Mouse (Mus musculus) CH12.LX (cell line): ENCODE results near the gene Cep55. TPM values are rescaled to one million over a fixed set of nuclear protein-coding genes. Genes with fewer than 3 reads are reported as not detected.

Source experiments
- DNase-seq: peaks from one replicate; pipeline ENCODE4 v3.0.0-alpha.2; 2013; ENCODE audit errors: extremely low read depth
- H3K27ac ChIP-seq: 2 replicates; pipeline ENCODE4 v1.5.1; 2012; ENCODE audit warnings: low read depth, mild to moderate bottlenecking, control low read depth, moderate library complexity; ENCODE audit not compliant: insufficient read depth
- H3K27me3 ChIP-seq: replicated peaks from 2 replicates; pipeline ENCODE3; 2012; ENCODE audit warnings: inconsistent platforms
- H3K36me3 ChIP-seq, 2 experiments: replicated peaks in 1 of 2; 2 replicates each; pipeline versions ENCODE3 to v1.6.1; 2012; ENCODE audit warnings: inconsistent platforms in 1 of 2, low read length in 1 of 2, mild to moderate bottlenecking in 1 of 2, mixed read lengths in 1 of 2, moderate library complexity in 1 of 2; ENCODE audit not compliant: control insufficient read depth in 1 of 2, insufficient read depth in 1 of 2
- H3K4me1 ChIP-seq, 2 experiments: 2 replicates each; pipeline ENCODE4 v1.6.1; 2012; ENCODE audit warnings: inconsistent platforms in 1 of 2, moderate library complexity in 1 of 2; ENCODE audit not compliant: insufficient read depth in 2 of 2, control insufficient read depth in 1 of 2
- H3K4me2 ChIP-seq: 2 replicates; pipeline ENCODE4 v1.6.1; 2012; ENCODE audit warnings: low read depth, mild to moderate bottlenecking, control low read depth; ENCODE audit not compliant: poor library complexity, insufficient read depth, severe bottlenecking
- H3K4me3 ChIP-seq, 3 experiments: fragments of 150-350 bp in 1 of 3; sonication (generic) in 1 of 3; replicated peaks in 1 of 3; 2 replicates each; pipeline versions ENCODE3 to v1.5.1; 2011 to 2012; ENCODE audit warnings: low read depth in 2 of 3, low read length in 2 of 3, mild to moderate bottlenecking in 2 of 3, moderate library complexity in 2 of 3, control low read depth in 1 of 3, improper control_type of control experiment in 1 of 3, inconsistent platforms in 1 of 3, mixed read lengths in 1 of 3; ENCODE audit not compliant: poor library complexity in 1 of 3
- H3K79me2 ChIP-seq: replicated peaks from 2 replicates; pipeline ENCODE4 v1.6.1; 2012; ENCODE audit warnings: mild to moderate bottlenecking, moderate library complexity; ENCODE audit not compliant: control insufficient read depth, poor library complexity, insufficient read depth, severe bottlenecking; ENCODE audit errors: extremely low read depth
- H3K9ac ChIP-seq: 2 replicates; pipeline ENCODE4 v1.6.1; 2012; ENCODE audit warnings: low read depth, mild to moderate bottlenecking, control low read depth, moderate library complexity; ENCODE audit not compliant: insufficient read depth
- H3K9me3 ChIP-seq: replicated peaks from 2 replicates; pipeline ENCODE3; 2012; ENCODE audit warnings: low read length, inconsistent platforms, mixed read lengths
- BHLHE40 ChIP-seq: IDR thresholded peaks from 2 replicates; pipeline ENCODE4 v1.6.1; 2011; ENCODE audit warnings: mild to moderate bottlenecking, low read depth, low read length, improper control_type of control experiment
- CHD1 ChIP-seq: IDR thresholded peaks from 2 replicates; pipeline ENCODE4 v1.6.1; 2012; ENCODE audit warnings: low read depth, low read length, improper control_type of control experiment, inconsistent platforms
- CTCF ChIP-seq, 2 experiments: IDR thresholded peaks in 1 of 2; conservative IDR thresholded peaks in 1 of 2; 2 replicates each; pipeline ENCODE4 v1.5.1; 2011 to 2012; ENCODE audit warnings: low read depth in 2 of 2, low read length in 2 of 2, improper control_type of control experiment in 1 of 2, inconsistent platforms in 1 of 2, mild to moderate bottlenecking in 1 of 2, moderate library complexity in 1 of 2
- EP300 ChIP-seq: IDR thresholded peaks from 2 replicates; pipeline ENCODE4 v1.6.1; 2011; ENCODE audit warnings: low read length, improper control_type of control experiment
- ETS1 ChIP-seq: conservative IDR thresholded peaks from 2 replicates; pipeline ENCODE4 v1.6.1; 2012; ENCODE audit warnings: low read depth, mild to moderate bottlenecking, inconsistent platforms, low read length, improper control_type of control experiment, moderate library complexity
- GABPA ChIP-seq: IDR thresholded peaks from 2 replicates; pipeline ENCODE4 v1.6.1; 2012; ENCODE audit warnings: low read depth, low read length, improper control_type of control experiment, inconsistent platforms; ENCODE audit not compliant: insufficient replicate concordance
- JUN ChIP-seq: IDR thresholded peaks from 2 replicates; pipeline ENCODE4 v1.6.1; 2011; ENCODE audit warnings: low read depth, mild to moderate bottlenecking, low read length, improper control_type of control experiment, moderate library complexity; ENCODE audit not compliant: insufficient read depth
- JUND ChIP-seq: conservative IDR thresholded peaks from 2 replicates; pipeline ENCODE4 v1.6.1; 2011; ENCODE audit warnings: low read depth, low read length, improper control_type of control experiment
- MAFK ChIP-seq: IDR thresholded peaks from 2 replicates; pipeline ENCODE4 v1.6.1; 2011; ENCODE audit warnings: low read length, improper control_type of control experiment; ENCODE audit not compliant: insufficient replicate concordance
- MAX ChIP-seq: IDR thresholded peaks from 2 replicates; pipeline ENCODE4 v1.6.1; 2011; ENCODE audit warnings: low read length, improper control_type of control experiment
- MEF2A ChIP-seq: IDR thresholded peaks from 2 replicates; pipeline ENCODE4 v1.6.1; 2014; ENCODE audit warnings: low read depth, mild to moderate bottlenecking, inconsistent platforms, low read length, improper control_type of control experiment, borderline replicate concordance
- MYC ChIP-seq: IDR thresholded peaks from 2 replicates; pipeline ENCODE4 v1.6.1; 2011; ENCODE audit warnings: low read depth, mild to moderate bottlenecking, improper control_type of control experiment, low read length
- POLR2AphosphoS2 ChIP-seq: IDR thresholded peaks from 2 replicates; pipeline ENCODE4 v1.6.1; 2011; ENCODE audit warnings: low read depth, low read length, improper control_type of control experiment
- RAD21 ChIP-seq: IDR thresholded peaks from 2 replicates; pipeline ENCODE4 v1.6.1; 2011; ENCODE audit warnings: low read depth, mild to moderate bottlenecking, low read length, improper control_type of control experiment, moderate library complexity
- ZKSCAN1 ChIP-seq: IDR thresholded peaks from 2 replicates; pipeline ENCODE4 v1.6.1; 2012; ENCODE audit warnings: low read depth, inconsistent platforms, low read length, improper control_type of control experiment, borderline replicate concordance
- ZMIZ1 ChIP-seq: IDR thresholded peaks from 2 replicates; pipeline ENCODE4 v1.6.1; 2012; ENCODE audit warnings: low read depth, mild to moderate bottlenecking, inconsistent platforms, low read length, improper control_type of control experiment
- dilution Hi-C: fragments of 300-500 bp; cut with MboI; formaldehyde crosslinking; loops from 2 replicates; pipeline ENCODE4 v1.14.3; 2020; ENCODE audit warnings: low sequenced_read_pairs; ENCODE audit not compliant: extremely low pct_unique_long_range_greater_than_20kb, extremely low pct_ligation_motif_present
- in situ Hi-C: fragments of 300-500 bp; cut with MboI; formaldehyde crosslinking; loops from 3 replicates; pipeline ENCODE4 v1.14.3; 2019; ENCODE audit warnings: low sequenced_read_pairs, low pct_ligation_motif_present, low pct_unique_long_range_greater_than_20kb, mixed read lengths
- polyA plus RNA-seq: library from polyadenylated mRNA; unstranded; fragments of >175 nt; gene quantifications from 2 replicates; pipeline ENCODE4 v1.2.1, GENCODE M21; 2012; ENCODE audit warnings: low read depth; ENCODE audit not compliant: insufficient read length
- total RNA-seq, 2 experiments: library from RNA; depleted of rRNA; stranded (reverse); fragments of 300-350 nt in 1 of 2; fragments of >200 nt in 1 of 2; gene quantifications; 2 replicates each; pipeline ENCODE4 v1.2.3; 2012 to 2014

Gene Cep55
- total and polyA plus RNA-seq, 3 experiments, result 29.6 to 76.2 (median 64.2) TPM

DNA sequence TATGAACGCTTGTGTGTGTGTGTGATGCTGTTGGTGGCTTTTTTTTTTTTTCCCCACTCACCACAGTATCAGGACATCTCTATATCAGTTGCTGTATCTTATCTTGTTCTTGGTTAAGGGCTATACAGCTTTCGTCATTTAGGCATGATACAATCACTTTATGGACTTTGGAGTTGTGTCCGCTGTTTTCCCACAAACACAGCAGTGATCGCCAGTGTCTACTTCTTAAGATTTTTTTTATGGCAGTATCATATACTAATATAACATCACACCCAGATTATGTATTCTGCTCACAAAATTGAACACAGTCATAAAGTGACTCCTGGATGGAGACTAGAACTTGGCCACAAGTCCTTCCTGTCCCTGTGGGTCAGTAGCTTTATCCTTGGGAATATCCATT is 53.1 kb downstream of the Cep55 start:
- in situ Hi-C loops (no loop called here), dilution Hi-C loops (no loop called here)
- Histone ChIP-seq H3K4me3 (no peak overlapping the region), H3K79me2 (no peaks in the 10 kb centered on the region), H3K36me3 (no peaks in the 10 kb centered on the region), H3K4me1 (peaks cover 4 to 35% of the 10 kb centered on the region in 2 experiments; a peak in 3 of 4 replicates), H3K9ac (no peak overlapping the region), H3K27ac (no peak overlapping the region), H3K9me3 (no peaks in the 10 kb centered on the region), H3K4me2 (no peak overlapping the region), H3K27me3 (no peaks in the 10 kb centered on the region)
- no peak for DNase-seq
- TF ChIP-seq ZKSCAN1, result no peak
- TF ChIP-seq GABPA, result no peak
- TF ChIP-seq JUN, result no peak
- TF ChIP-seq JUND, result no peak
- TF ChIP-seq EP300, result no peak
- TF ChIP-seq CHD1, result no peak

- Histone ChIP-seq H3K4me3 (no peak overlapping the region), H3K27ac (no peak overlapping the region), H3K36me3 (no peaks in the 10 kb centered on the region), H3K9me3 (no peaks in the 10 kb centered on the region), H3K27me3 (no peaks in the 10 kb centered on the region), H3K9ac (no peak overlapping the region), H3K4me1 (peaks cover 4 to 35% of the 10 kb centered on the region in 2 experiments; a peak in 3 of 4 replicates), H3K4me2 (no peak overlapping the region), H3K79me2 (no peaks in the 10 kb centered on the region)
- in situ Hi-C loops (no loop called here), dilution Hi-C loops (no loop called here)
- TF ChIP-seq MAX, result no peak
- TF ChIP-seq MAFK, result no peak
- TF ChIP-seq ZMIZ1, result no peak
- TF ChIP-seq BHLHE40, result 0 out of 2 replicates have a peak, but pooled peaks have one; percentile 14
- TF ChIP-seq CTCF (conservative IDR thresholded peaks at IDR 0.05 in 1 of 2, IDR thresholded peaks at IDR 0.05 in 1 of 2; ENCODE audit: low read depth in 2 of 2, low read length in 2 of 2), result no peak
- peak; percentile 49 for TF ChIP-seq EP300
- TF ChIP-seq MEF2A, result peak; percentile 32; the same call in 1 of the 2 replicates
- no peak for TF ChIP-seq RAD21
- no peak for TF ChIP-seq MYC
- no peak for TF ChIP-seq JUN
- TF ChIP-seq ETS1, result 0 out of 2 replicates have a peak, but pooled peaks have one; percentile 13
- no peak for TF ChIP-seq POLR2AphosphoS2
- no peak for TF ChIP-seq CHD1
- DNase-seq, result peak; percentile 29
Measured at GRCm38 (mm10) chr19:38109506-38110242, 54.9 kb downstream of the Cep55 start.
